Mouse (Mus musculus): ENCODE data around the gene Rab9.

DNA sequence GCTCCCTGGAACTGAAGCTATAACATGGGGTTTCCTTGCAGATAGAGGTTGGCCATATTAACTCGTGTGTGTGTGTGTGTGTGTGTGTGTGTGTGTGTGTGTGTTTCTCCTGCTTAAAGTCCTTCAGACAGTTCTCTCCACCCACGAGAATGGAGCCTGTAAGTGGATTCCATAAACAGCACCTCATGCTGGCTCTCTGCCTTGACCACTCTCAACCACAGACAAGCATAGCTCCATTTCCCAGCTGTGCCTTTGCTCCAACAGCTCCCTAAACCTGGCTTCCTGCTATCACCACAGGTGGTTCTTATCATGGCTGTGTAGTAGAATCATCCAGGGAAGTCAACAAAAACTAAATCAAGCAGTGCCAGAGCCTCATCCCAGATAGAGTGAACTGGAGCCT is 24.8 kb upstream of the Rab9 start:
- TF ChIP-seq CTCF (IDR thresholded peaks at IDR 0.05; ENCODE audit: insufficient read depth, low read depth, low read length) (no peak), POLR2A (IDR thresholded peaks at IDR 0.05; ENCODE audit: insufficient read depth, low read depth, low read length) (no peak)

All from olfactory bulb, adult 2 months (tissue).